Mouse (Mus musculus) spleen, adult 2 months (tissue): ENCODE data around the gene Nfatc4.

ENCODE experiments used
- CTCF ChIP-seq: fragments of 200-500 bp; IDR thresholded peaks from 2 replicates; pipeline ENCODE4 v1.5.1; 2011; ENCODE audit warnings: mild to moderate bottlenecking, inconsistent platforms; ENCODE audit not compliant: insufficient read depth, insufficient read length, insufficient replicate concordance; ENCODE audit errors: extremely low read depth
- POLR2A ChIP-seq: fragments of 200-500 bp; IDR thresholded peaks from 2 replicates; pipeline ENCODE4 v1.6.1; 2011; ENCODE audit warnings: low read depth, low read length, inconsistent platforms

- TF ChIP-seq POLR2A (no peak), CTCF (no peak)
These were observed 37.7 kb upstream of the Nfatc4 start for GRCm38 (mm10) chr14:55785195-55785594.
